Mouse (Mus musculus) cerebellum, adult (tissue): ENCODE measurements around the gene Slc4a4.

Experiments used
- ATAC-seq: cut with Nextera tagmentation; 2 replicates; pipeline ENCODE4 v1.9.2; 2017; ENCODE audit warnings: mild to moderate bottlenecking, moderate library complexity, mixed read lengths; ENCODE audit not compliant: insufficient number of reproducible peaks, low FRiP score, low TSS enrichment

Gene Slc4a4

DNA sequence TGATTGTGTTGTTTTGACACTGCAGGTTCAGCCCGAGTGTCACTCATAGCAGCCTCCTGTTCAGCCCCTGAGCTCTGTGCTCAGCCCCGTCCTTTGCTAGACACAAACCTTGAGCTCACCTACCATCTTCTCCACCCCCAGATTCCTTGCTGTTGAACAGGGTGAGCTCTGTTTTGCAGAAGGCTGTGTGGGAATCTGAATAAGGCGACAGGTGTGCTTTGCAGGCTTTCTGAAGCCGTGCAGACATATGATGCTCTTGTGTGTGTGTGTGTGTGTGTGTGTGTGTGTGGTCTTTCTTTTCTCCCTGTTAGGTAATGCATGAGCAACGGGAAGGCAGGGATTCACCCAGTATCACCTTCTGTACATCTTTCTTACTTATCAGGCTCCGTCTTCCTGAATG, 241.6 kb downstream of the Slc4a4 start:
- ATAC-seq: no peak

DNA sequence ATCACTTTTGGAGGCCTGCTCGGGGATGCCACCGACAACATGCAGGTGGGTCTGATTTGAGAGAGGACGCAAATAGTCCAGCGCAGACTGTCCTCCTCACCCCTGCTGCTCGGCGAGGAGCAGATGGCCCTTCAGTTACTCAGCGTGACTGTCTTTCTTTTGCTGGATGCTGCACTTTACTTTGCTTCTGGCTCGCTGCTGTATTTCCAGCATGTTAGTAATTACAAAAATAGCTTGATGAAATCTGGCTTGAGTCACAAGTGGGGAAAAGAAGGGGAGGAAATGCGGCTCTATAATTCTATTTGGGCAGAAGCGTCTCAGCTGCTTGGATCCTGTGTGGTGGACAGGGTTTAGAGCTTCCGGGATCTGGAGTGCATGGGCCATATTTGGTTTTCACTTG, 249.2 kb downstream of the Slc4a4 start:
- ATAC-seq: peak; percentile 85

GRCm38 (mm10) chr5:89140070-89140469, 253.5 kb downstream of the Slc4a4 start:
- no peak for ATAC-seq

GRCm38 (mm10) chr5:89141761-89142160, 255.1 kb downstream of the Slc4a4 start:
- ATAC-seq: no peak

GRCm38 (mm10) chr5:89146276-89146675, 259.7 kb downstream of the Slc4a4 start:
- ATAC-seq: no peak

DNA sequence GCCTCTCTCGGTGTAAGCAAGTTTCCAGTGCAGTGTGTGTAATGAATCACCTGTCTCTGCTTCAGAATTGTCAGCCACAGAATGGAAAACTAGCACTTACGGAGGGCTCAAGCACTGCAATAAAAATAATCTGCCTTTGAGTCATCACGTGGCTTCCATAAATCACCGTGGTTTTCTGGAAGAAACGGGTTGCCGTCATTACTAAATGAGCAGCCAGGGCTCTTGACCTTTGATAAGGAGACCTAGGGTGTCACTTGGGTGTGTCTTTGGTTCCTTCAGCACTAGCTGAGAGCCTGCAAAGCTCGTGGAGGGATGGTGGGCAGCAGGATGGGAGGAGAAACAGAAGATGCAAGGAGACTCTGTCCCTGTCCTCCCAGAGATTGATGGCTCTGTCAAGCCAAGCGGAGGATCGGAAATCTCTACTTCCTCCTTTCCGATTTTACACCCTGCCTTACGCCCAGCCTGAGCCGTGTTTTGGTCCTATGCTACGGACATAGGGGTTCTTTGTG, 260.7 kb downstream of the Slc4a4 start:
- no peak for ATAC-seq

GRCm38 (mm10) chr5:89149436-89150040, 262.9 kb downstream of the Slc4a4 start:
- peak; percentile 68; the same call in 1 of the 2 replicates for ATAC-seq

GRCm38 (mm10) chr5:89151076-89151475, 264.5 kb downstream of the Slc4a4 start:
- ATAC-seq: no peak

- peak; percentile 45; the same call in 1 of the 2 replicates for ATAC-seq
Measured at GRCm38 (mm10) chr5:89171025-89171718, 284.6 kb downstream of the Slc4a4 start.

DNA sequence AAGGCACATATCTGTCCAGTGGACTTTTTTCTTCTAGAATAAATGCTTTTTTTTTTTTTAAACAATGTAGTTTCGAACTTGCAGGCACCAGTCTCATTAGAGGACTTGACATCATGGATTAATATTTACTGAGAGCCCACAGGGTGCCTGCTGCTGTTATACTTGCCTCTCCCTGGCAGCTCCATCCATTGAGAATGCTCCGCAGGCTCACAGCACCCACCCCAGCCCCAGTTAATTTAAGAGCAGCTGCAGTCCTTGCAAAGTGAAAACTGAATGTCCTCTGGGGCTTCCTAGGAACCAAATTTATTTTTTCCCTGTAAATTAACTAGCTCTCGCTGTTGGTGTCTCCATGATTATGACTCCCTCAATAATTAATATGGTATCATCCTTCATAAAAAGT, 303.4 kb downstream of the Slc4a4 start:
- ATAC-seq: no peak

- ATAC-seq: no peak
Measured at GRCm38 (mm10) chr5:89194654-89195053, 308.0 kb downstream of the Slc4a4 start.

- no peak for ATAC-seq
Measured at GRCm38 (mm10) chr5:89198501-89198900, 311.9 kb downstream of the Slc4a4 start.

GRCm38 (mm10) chr5:89209973-89210703, 323.5 kb downstream of the Slc4a4 start:
- ATAC-seq: no peak

GRCm38 (mm10) chr5:89211057-89211456, 324.4 kb downstream of the Slc4a4 start:
- ATAC-seq: no peak

- ATAC-seq: no peak
Measured at GRCm38 (mm10) chr5:89218222-89218621, 331.6 kb downstream of the Slc4a4 start.

- no peak for ATAC-seq
Measured at GRCm38 (mm10) chr5:89218709-89219108, 332.1 kb downstream of the Slc4a4 start.

- ATAC-seq: no peak
Measured at GRCm38 (mm10) chr5:89221658-89222057, 335.0 kb downstream of the Slc4a4 start.

DNA sequence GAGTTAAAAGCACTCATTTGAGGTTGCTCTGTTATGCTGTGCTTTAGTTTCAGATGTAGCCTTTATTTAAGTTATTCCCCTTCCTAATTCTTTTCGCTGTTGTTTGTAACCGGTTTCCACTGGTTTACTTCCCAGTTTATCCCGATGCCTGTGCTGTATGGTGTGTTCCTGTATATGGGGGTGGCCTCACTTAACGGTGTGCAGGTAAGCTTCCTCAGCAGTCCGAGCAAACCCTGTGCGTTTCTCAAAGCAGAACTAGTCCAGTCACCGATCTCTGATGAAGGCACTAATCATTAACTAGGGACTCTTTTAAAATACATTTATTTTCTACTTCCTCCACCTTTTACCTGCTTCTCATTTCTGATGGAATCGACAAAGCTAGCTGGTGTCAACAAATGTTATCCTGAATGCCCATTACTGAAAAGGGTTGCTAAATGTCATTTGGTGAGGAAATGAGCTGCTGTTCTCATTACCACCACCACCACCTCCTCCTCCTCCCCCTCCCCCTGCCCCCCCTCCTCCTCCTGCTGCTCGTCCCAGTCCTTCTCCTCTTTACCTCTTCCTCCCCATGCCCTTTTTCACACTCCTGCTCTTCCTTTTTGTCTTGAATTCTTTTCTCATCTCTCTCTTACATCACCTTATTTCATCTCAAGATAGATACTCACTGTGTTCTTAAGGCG, 336.6 kb downstream of the Slc4a4 start:
- ATAC-seq: no peak

DNA sequence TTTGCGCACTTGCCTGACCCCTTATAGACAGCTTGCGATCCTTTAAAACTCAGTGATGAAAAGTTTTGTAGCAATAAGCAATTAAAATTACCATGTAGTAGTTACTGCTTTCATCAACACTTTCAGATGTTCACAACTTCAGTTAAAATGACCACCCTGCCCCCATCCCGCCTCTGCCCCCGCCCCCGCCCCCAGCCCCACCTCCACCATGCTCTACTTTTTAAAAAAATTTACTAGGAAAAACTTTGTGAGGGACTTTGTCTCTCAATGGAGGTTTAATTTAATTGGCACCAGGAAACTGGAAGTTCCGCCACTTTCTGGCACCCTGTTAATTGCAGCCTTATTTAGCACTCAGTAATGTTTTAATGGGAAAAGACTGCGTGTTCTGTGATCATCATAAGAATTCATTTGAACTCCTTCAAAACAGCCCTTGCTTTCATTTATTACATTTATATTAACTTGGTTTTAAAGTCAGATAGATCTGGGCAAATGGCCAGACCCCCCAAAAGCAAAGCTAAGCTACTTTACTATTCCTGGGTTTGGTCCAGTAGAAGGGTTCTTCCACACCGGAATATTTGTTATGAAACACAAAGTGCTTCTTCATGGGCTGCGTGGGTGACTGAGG, 337.2 kb downstream of the Slc4a4 start:
- no peak for ATAC-seq

GRCm38 (mm10) chr5:89227948-89228347, 341.3 kb downstream of the Slc4a4 start:
- ATAC-seq: no peak
